Mouse (Mus musculus) small intestine, adult 2 months (tissue): ENCODE measurements at regions not wholly inside any gene's neighbourhood (a gene's known extent, or its start where the extent isn't known, plus 50 kb on each side); places are given as distances from the start of the nearest gene placed in this dataset.

Source experiments
- H3K27ac ChIP-seq: fragments of 200-500 bp; 2 replicates; pipeline ENCODE4 v1.5.1; 2012; ENCODE audit warnings: low read depth, low read length, control low read depth, inconsistent platforms; ENCODE audit not compliant: insufficient read depth
- H3K27me3 ChIP-seq: fragments of 200-500 bp; 2 replicates; pipeline ENCODE4 v1.6.1; 2012; ENCODE audit warnings: mild to moderate bottlenecking, moderate library complexity, low read length, inconsistent platforms; ENCODE audit not compliant: control insufficient read depth, insufficient read depth
- H3K36me3 ChIP-seq: fragments of 200-500 bp; 2 replicates; pipeline ENCODE4 v1.6.1; 2012; ENCODE audit warnings: mild to moderate bottlenecking, low read length, control low read depth, inconsistent platforms; ENCODE audit not compliant: control insufficient read depth, insufficient read depth
- H3K4me1 ChIP-seq: fragments of 200-500 bp; 2 replicates; pipeline ENCODE4 v1.6.1; 2012; ENCODE audit warnings: low read length, inconsistent platforms, mixed read lengths; ENCODE audit not compliant: control insufficient read depth, insufficient read depth, insufficient read length
- H3K4me3 ChIP-seq: fragments of 200-500 bp; 2 replicates; pipeline ENCODE4 v1.5.1; 2012; ENCODE audit warnings: low read depth, mild to moderate bottlenecking, control low read depth, inconsistent platforms, low read length, moderate library complexity
- CTCF ChIP-seq: fragments of 200-500 bp; IDR thresholded peaks from 2 replicates; pipeline ENCODE4 v1.5.1; 2012; ENCODE audit warnings: low read depth, mild to moderate bottlenecking, control low read depth, inconsistent platforms, low read length, moderate library complexity, mixed read lengths; ENCODE audit not compliant: insufficient replicate concordance, insufficient read length; ENCODE audit errors: extremely low read depth
- POLR2A ChIP-seq: fragments of 200-500 bp; IDR thresholded peaks from 2 replicates; pipeline ENCODE4 v1.6.1; 2012; ENCODE audit warnings: low read depth, mild to moderate bottlenecking, control low read depth, inconsistent platforms, low read length, moderate library complexity
- WGBS: fragments of 180-500 bp; shearing (Covaris S2); methylation state at CpG from one replicate; pipeline ENCODE4 v1.1.7; 2018; 5-methylcytosine and 5-hydroxymethylcytosine counted together

GRCm38 (mm10) chr9:120776456-120777001 lies 152.5 kb upstream of the Ctnnb1 start:
- peak overlapping the region; percentile 60 for H3K27ac ChIP-seq
- H3K4me3 ChIP-seq = no peak overlapping the region
- 8% methylated on average over 4 of the region's 4 CpGs for WGBS
- no peaks in the 10 kb centered on the region for H3K27me3 ChIP-seq
- TF ChIP-seq POLR2A (no peak), CTCF (no peak)
- H3K36me3 ChIP-seq = no peaks in the 10 kb centered on the region
- peaks cover 17% of the 10 kb centered on the region for H3K4me1 ChIP-seq

GRCm38 (mm10) chr9:120777016-120777415 lies 152.0 kb upstream of the Ctnnb1 start:
- H3K4me1 ChIP-seq = peaks cover 17% of the 10 kb centered on the region
- no peaks in the 10 kb centered on the region for H3K36me3 ChIP-seq
- H3K4me3 ChIP-seq = no peak overlapping the region
- 16% methylated on average over 6 of the region's 6 CpGs for WGBS
- no peak for TF ChIP-seq CTCF
- no peak for TF ChIP-seq POLR2A
- no peaks in the 10 kb centered on the region for H3K27me3 ChIP-seq
- peak overlapping the region; percentile 60 for H3K27ac ChIP-seq

- Histone ChIP-seq H3K4me1 (peaks cover 17% of the 10 kb centered on the region), H3K27me3 (no peaks in the 10 kb centered on the region), H3K4me3 (no peak overlapping the region), H3K27ac (peak overlapping the region; percentile 26), H3K36me3 (no peaks in the 10 kb centered on the region)
- 37% methylated on average over 10 of the region's 10 CpGs for WGBS
- no peak for TF ChIP-seq CTCF
- TF ChIP-seq POLR2A = no peak
Observed at GRCm38 (mm10) chr9:120777501-120777900, 151.5 kb upstream of the Ctnnb1 start.

GRCm38 (mm10) chr9:120778423-120778822 lies 150.6 kb upstream of the Ctnnb1 start:
- WGBS = 82% methylated on average over 2 of the region's 2 CpGs
- H3K27me3 ChIP-seq = no peaks in the 10 kb centered on the region
- H3K4me3 ChIP-seq = no peak overlapping the region
- H3K36me3 ChIP-seq = no peaks in the 10 kb centered on the region
- H3K4me1 ChIP-seq = peaks cover 17% of the 10 kb centered on the region
- peak overlapping the region; percentile 26; the same call in 1 of the 2 replicates for H3K27ac ChIP-seq
- TF ChIP-seq POLR2A (no peak), CTCF (no peak)

GRCm38 (mm10) chr9:120794210-120794609 lies 134.8 kb upstream of the Ctnnb1 start:
- H3K36me3 ChIP-seq = no peaks in the 10 kb centered on the region
- H3K4me1 ChIP-seq = no peaks in the 10 kb centered on the region; the same call in 1 of the 2 replicates
- no peak overlapping the region for H3K4me3 ChIP-seq
- H3K27ac ChIP-seq = no peak overlapping the region
- H3K27me3 ChIP-seq = no peaks in the 10 kb centered on the region
- TF ChIP-seq CTCF = no peak
- TF ChIP-seq POLR2A = no peak
- 86% methylated on average over 5 of the region's 5 CpGs for WGBS

- no peaks in the 10 kb centered on the region for H3K36me3 ChIP-seq
- no peak overlapping the region for H3K27ac ChIP-seq
- H3K4me1 ChIP-seq = no peaks in the 10 kb centered on the region; the same call in 1 of the 2 replicates
- WGBS = 91% methylated on average over 10 of the region's 10 CpGs
- H3K27me3 ChIP-seq = no peaks in the 10 kb centered on the region
- no peak overlapping the region for H3K4me3 ChIP-seq
- TF ChIP-seq POLR2A (no peak), CTCF (no peak)
Observed at GRCm38 (mm10) chr9:120796111-120796880, 132.7 kb upstream of the Ctnnb1 start.

- Histone ChIP-seq H3K27me3 (no peaks in the 10 kb centered on the region), H3K36me3 (no peaks in the 10 kb centered on the region), H3K4me3 (no peak overlapping the region), H3K27ac (no peak overlapping the region), H3K4me1 (no peaks in the 10 kb centered on the region; the same call in 1 of the 2 replicates)
- no peak for TF ChIP-seq CTCF
- no peak for TF ChIP-seq POLR2A
- WGBS = 51% methylated on average over 10 of the region's 10 CpGs
Observed at GRCm38 (mm10) chr9:120797996-120798663, 130.9 kb upstream of the Ctnnb1 start.
